Mouse (Mus musculus) hindbrain, postnatal 0 days (tissue): ENCODE data around the gene Smtnl2. TPM values are rescaled to one million over a fixed set of nuclear protein-coding genes. Genes with fewer than 3 reads are reported as not detected.

ENCODE experiments used
- ATAC-seq: fragments of 200-750 bp; cut with Nextera tagmentation; 2 replicates; pipeline ENCODE4 v1.8.0; 2017; ENCODE audit warnings: mild to moderate bottlenecking, moderate TSS enrichment, moderate library complexity
- DNase-seq: peaks from one replicate; pipeline ENCODE4 v3.0.0-alpha.2; 2015; ENCODE audit warnings: low spot score
- H3K27ac ChIP-seq: fragments of 300-500 bp; sonication (generic); 2 replicates; pipeline ENCODE4 v1.5.1; 2014; ENCODE audit warnings: mild to moderate bottlenecking
- H3K27me3 ChIP-seq: fragments of 300-500 bp; sonication (generic); 2 replicates; pipeline ENCODE4 v1.6.1; 2014; ENCODE audit warnings: low read length, mixed read lengths; ENCODE audit not compliant: insufficient read depth
- H3K36me3 ChIP-seq: fragments of 300-500 bp; sonication (generic); 2 replicates; pipeline ENCODE4 v1.6.1; 2014; ENCODE audit warnings: low read length, mixed read lengths; ENCODE audit not compliant: insufficient read depth
- H3K4me1 ChIP-seq: fragments of 300-500 bp; sonication (generic); 2 replicates; pipeline ENCODE4 v1.6.1; 2014; ENCODE audit warnings: antibody characterized with exemption, low read length, mixed read lengths; ENCODE audit not compliant: insufficient read depth
- H3K4me2 ChIP-seq: fragments of 300-500 bp; sonication (generic); 2 replicates; pipeline ENCODE4 v1.6.1; 2014; ENCODE audit warnings: low read depth, mild to moderate bottlenecking, low read length, moderate library complexity, mixed read lengths
- H3K4me3 ChIP-seq: fragments of 300-500 bp; sonication (generic); 2 replicates; pipeline ENCODE4 v1.5.1; 2014; ENCODE audit warnings: low read length
- H3K9ac ChIP-seq: fragments of 300-500 bp; sonication (generic); replicated peaks from 2 replicates; pipeline ENCODE4 v1.6.1; 2014; ENCODE audit warnings: mild to moderate bottlenecking, low read length, moderate library complexity, mixed read lengths
- H3K9me3 ChIP-seq: fragments of 300-500 bp; sonication (generic); 2 replicates; pipeline ENCODE4 v1.6.1; 2016; ENCODE audit warnings: low read length, mixed read lengths
- CTCF ChIP-seq: IDR thresholded peaks from 2 replicates; pipeline ENCODE4 v1.5.1; 2016; ENCODE audit warnings: antibody characterized with exemption, control low read depth, low read depth
- WGBS: fragments of 180-500 bp; shearing (Covaris S2); extraction: QIAGEN DNeasy Blood & Tissue Kit; methylation state at CpG from one replicate; pipeline ENCODE4 v1.1.7; 2014; 5-methylcytosine and 5-hydroxymethylcytosine counted together
- polyA plus RNA-seq: library from polyadenylated mRNA; unstranded; fragments of >200 nt; fragmentation: Nextera tagmentation; extraction: Ambion mirVana; gene quantifications from 2 replicates; pipeline ENCODE4 v1.2.1, GENCODE M21; 2015
- total RNA-seq: library from RNA; depleted of rRNA; stranded (reverse); fragments of >200 nt; gene quantifications from 2 replicates; pipeline ENCODE4 v1.2.3, GENCODE M21; 2014

The Smtnl2 gene
- total and polyA plus RNA-seq, 2 experiments from 2014 or later, result 9.7 to 19.1 TPM

DNA sequence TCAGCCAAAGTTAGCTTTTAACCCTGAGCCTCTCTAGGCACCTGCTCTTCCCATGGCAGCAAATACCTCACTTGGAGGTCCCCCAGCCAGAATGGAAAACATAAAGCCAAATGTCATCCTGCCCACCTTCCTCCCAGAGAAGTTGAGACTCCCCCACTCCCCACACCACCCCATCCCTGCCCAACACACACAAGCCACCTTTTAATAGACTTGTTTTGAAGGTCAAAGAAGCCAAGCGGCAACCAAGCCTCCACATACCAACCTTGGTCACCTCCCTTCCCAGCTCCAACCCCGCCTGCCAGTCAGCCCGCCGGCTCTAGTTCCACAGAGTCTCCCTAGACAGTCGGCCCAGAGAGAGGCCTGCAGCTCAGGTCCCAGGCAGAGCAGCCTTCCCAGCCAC is 9.5 kb downstream of the Smtnl2 start:
- Histone ChIP-seq H3K9ac (no peak overlapping the region), H3K4me3 (no peak overlapping the region), H3K4me1 (no peaks in the 10 kb centered on the region), H3K27ac (no peak overlapping the region), H3K36me3 (no peaks in the 10 kb centered on the region), H3K27me3 (no peaks in the 10 kb centered on the region), H3K9me3 (no peaks in the 10 kb centered on the region), H3K4me2 (no peak overlapping the region)
- WGBS, result 80% methylated on average over 5 of the region's 5 CpGs
- no peak for TF ChIP-seq CTCF
- DNase-seq, result no peak
- ATAC-seq, result no peak

DNA sequence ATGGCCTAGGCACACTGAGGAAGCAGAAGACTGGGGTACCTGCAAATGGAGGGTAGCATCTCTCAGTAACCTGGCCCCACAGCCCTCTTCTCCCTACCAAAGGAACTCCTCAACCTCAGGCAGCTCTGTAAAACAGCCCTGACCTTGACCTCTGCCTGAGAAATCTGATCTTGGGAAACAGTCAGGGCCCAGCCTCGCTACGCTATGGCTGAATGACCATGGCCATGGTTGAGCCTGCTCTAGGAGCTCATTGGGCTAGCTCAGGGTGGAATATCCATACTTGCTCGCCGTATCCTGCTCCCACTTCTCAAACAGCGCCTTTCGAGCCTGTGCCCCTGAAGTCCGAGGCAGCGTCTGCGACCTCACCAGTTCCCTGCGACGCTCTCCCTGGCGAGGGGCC is 10.4 kb downstream of the Smtnl2 start:
- DNase-seq (no peak), ATAC-seq (no peak)
- H3K27me3 ChIP-seq, result no peaks in the 10 kb centered on the region
- no peak overlapping the region for H3K27ac ChIP-seq
- no peaks in the 10 kb centered on the region for H3K9me3 ChIP-seq
- no peaks in the 10 kb centered on the region for H3K36me3 ChIP-seq
- WGBS, result 90% methylated on average over 12 of the region's 12 CpGs
- H3K4me3 ChIP-seq, result no peak overlapping the region
- no peaks in the 10 kb centered on the region for H3K4me1 ChIP-seq
- H3K9ac ChIP-seq, result no peak overlapping the region
- TF ChIP-seq CTCF, result no peak
- H3K4me2 ChIP-seq, result no peak overlapping the region

DNA sequence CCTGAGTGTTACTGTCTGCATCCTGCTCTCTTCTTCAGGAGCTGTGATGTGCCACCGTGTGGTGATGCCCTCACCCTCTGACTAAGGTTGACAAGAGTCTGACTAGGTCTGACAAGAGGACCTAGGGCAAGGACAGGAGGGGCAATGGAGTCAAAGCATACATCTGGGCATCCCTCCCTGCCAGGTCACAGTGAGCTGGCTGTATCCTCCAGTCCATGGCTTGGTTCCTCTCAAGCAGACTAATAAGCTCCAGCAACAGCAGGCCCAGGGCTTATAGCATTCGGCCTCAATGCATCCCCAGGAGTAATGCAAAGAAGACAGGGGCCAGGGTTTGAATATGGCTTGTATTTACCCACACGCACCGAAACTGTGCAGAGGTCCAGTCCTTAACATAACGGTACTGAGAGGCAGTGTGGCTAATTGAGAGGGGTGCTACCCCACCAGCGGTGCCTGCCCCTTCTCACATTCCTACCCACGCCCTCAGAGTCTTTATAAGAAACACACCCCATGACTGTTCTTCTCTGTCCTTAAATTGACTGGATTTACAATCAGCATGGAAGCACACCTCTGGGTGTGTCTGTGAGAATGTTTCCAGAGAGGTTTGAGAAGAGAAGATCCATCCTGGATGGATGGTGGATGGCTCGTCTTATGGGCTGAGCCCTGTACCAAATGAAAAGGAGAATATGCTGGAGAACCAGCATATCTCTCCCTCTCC is 13.5 kb downstream of the Smtnl2 start:
- Histone ChIP-seq H3K9me3 (no peaks in the 10 kb centered on the region), H3K9ac (no peak overlapping the region), H3K27me3 (no peaks in the 10 kb centered on the region), H3K4me2 (no peak overlapping the region), H3K27ac (no peak overlapping the region), H3K36me3 (no peaks in the 10 kb centered on the region), H3K4me3 (no peak overlapping the region), H3K4me1 (no peaks in the 10 kb centered on the region)
- TF ChIP-seq CTCF, result no peak
- ATAC-seq (no peak), DNase-seq (peak; percentile 9)
- WGBS, result 83% methylated on average over 8 of the region's 8 CpGs

DNA sequence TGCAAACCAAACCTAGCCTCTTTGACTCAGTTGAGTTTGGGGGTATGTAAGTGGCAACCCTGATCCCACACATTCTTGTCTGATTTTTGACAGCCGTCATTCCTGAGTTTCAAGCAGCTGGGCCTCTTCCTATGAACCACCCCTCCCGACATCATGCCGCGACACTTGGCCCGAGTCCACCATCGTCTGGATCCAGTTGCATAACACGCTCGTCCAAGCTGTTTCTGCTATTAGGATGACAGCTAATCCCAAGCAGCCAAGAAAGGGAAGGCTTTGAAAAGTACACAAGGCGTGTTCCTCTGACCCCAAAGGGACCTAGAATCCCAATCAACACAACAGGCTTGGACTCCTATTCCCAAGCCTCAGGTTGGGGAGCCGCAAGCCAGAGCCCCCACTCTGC is 14.4 kb downstream of the Smtnl2 start:
- DNase-seq, result peak; percentile 62
- Histone ChIP-seq H3K9me3 (no peaks in the 10 kb centered on the region), H3K4me1 (no peaks in the 10 kb centered on the region), H3K9ac (no peak overlapping the region), H3K27me3 (no peaks in the 10 kb centered on the region), H3K4me2 (no peak overlapping the region), H3K4me3 (no peak overlapping the region), H3K36me3 (no peaks in the 10 kb centered on the region), H3K27ac (no peak overlapping the region)
- TF ChIP-seq CTCF, result no peak
- WGBS, result 53% methylated on average over 10 of the region's 10 CpGs
- ATAC-seq, result no peak

DNA sequence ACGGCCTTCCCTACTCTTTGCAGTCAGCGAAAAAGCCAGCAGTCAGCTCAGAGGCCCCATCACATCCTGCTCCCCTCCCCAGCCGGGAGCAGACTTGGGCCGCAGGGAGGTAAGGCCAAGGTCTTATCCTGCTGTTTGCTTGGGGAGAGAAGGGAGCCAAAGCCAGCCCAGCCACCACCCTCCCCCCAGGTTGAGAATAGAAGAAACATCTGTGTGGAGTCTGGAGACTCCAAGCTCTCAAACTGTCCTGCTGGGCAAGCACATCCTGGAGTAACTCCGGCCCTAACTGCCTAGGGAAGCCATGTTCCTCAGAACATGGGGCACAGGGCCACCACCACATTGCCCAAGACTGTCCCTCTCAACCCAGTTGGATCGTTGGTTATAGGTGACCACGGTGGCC is 14.9 kb downstream of the Smtnl2 start:
- DNase-seq (no peak), ATAC-seq (no peak)
- Histone ChIP-seq H3K27ac (no peak overlapping the region), H3K4me3 (no peak overlapping the region), H3K9me3 (no peaks in the 10 kb centered on the region), H3K4me2 (no peak overlapping the region), H3K4me1 (no peaks in the 10 kb centered on the region), H3K9ac (no peak overlapping the region), H3K27me3 (no peaks in the 10 kb centered on the region), H3K36me3 (no peaks in the 10 kb centered on the region)
- 83% methylated on average over 7 of the region's 7 CpGs for WGBS
- no peak for TF ChIP-seq CTCF

DNA sequence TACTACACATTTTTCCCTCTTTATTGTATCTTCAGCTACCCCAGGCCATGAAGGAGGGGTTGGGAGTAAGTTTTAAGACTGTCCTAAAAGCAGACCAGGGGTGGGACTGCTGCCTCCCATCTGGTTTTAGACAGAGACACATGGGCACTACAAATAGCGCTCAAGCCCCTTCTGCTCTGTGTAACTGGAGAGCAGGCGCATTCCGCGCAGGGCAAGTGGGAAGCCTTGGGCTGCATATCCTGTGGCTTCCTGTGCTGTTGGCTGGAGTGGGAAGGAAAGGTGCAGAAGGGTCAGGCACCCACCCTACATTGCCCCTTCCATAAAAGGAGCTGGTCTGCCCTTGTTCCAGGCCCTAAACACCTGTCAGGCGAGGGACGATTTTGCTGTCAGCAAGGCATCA is 15.9 kb downstream of the Smtnl2 start:
- H3K9ac ChIP-seq, result no peak overlapping the region
- no peak for TF ChIP-seq CTCF
- no peak for ATAC-seq
- no peaks in the 10 kb centered on the region for H3K4me1 ChIP-seq
- no peak overlapping the region for H3K4me3 ChIP-seq
- WGBS, result 79% methylated on average over 6 of the region's 6 CpGs
- no peak for DNase-seq
- H3K27me3 ChIP-seq, result no peaks in the 10 kb centered on the region
- H3K27ac ChIP-seq, result no peak overlapping the region
- no peaks in the 10 kb centered on the region for H3K36me3 ChIP-seq
- no peaks in the 10 kb centered on the region for H3K9me3 ChIP-seq
- no peak overlapping the region for H3K4me2 ChIP-seq

DNA sequence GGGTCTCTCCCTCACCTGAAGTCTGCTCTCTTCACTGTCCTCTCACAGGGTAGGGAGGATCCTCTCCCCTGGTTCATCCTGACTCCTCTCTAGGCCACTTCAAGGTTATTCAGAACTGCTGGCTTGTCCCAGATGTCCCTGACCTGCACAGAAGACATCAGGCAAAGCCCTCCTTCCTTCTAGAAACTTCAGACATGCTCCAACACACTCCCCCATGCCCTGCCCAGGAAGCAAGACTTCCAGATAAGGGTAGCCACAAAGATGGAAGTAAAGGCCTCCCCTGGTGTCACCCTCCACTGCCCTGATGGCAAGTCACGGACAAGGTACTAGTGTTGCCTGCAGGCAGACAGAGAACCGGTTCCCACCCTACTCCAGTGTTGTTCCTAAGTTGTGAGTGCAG is 16.8 kb downstream of the Smtnl2 start:
- no peaks in the 10 kb centered on the region for H3K4me1 ChIP-seq
- no peak for ATAC-seq
- 81% methylated on average over 2 of the region's 2 CpGs for WGBS
- H3K36me3 ChIP-seq, result no peaks in the 10 kb centered on the region
- no peak overlapping the region for H3K4me2 ChIP-seq
- no peaks in the 10 kb centered on the region for H3K27me3 ChIP-seq
- no peak for TF ChIP-seq CTCF
- H3K9me3 ChIP-seq, result no peaks in the 10 kb centered on the region
- H3K9ac ChIP-seq, result no peak overlapping the region
- no peak for DNase-seq
- no peak overlapping the region for H3K27ac ChIP-seq
- H3K4me3 ChIP-seq, result no peak overlapping the region
